Mouse (Mus musculus): ENCODE data around the gene Klk13.
"Not testable (repeated sequence)": the region's sequence is repeated elsewhere in the genome, so short reads cannot be mapped to it uniquely, and the experiment has no call there.

Klk13 gene

DNA sequence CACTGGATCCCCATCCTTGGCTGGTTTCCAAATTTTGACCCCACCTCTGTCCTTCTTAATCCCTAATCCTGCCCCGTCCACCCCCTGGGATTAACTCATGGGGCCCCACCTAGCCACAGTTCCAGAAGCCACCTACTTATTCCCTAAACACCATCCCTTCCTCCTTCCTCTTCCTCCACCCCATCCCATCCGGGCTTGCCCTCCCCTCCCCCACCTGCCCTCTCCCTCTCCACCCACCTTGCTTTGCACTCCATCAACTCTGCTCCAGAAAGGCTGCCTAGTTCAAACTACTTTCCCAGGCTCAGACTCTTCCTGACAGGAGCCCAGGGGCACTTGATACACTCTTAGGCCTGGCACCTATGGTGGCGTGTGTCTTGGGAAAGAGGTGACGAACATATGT is at the start of gene Klk13:
Klk13 (plus strand) TSS at position 301 of the 400 bp plus-strand sequence.
- no peak for DNase-seq (ENCODE audit: low spot score)

- DNase-seq (ENCODE audit: low spot score): no peak
These were observed 49.6 kb upstream of the Klk13 start for GRCm38 (mm10) chr7:43662804-43663203.

GRCm38 (mm10) chr7:43667221-43667620 is 45.1 kb upstream of the Klk13 start:
- DNase-seq (ENCODE audit: low spot score): not testable (repeated sequence)

GRCm38 (mm10) chr7:43668582-43668981 is 43.8 kb upstream of the Klk13 start:
- DNase-seq (ENCODE audit: low spot score): no peak

GRCm38 (mm10) chr7:43671064-43671808 is 41.1 kb upstream of the Klk13 start:
- no peak for DNase-seq (ENCODE audit: low spot score)

DNA sequence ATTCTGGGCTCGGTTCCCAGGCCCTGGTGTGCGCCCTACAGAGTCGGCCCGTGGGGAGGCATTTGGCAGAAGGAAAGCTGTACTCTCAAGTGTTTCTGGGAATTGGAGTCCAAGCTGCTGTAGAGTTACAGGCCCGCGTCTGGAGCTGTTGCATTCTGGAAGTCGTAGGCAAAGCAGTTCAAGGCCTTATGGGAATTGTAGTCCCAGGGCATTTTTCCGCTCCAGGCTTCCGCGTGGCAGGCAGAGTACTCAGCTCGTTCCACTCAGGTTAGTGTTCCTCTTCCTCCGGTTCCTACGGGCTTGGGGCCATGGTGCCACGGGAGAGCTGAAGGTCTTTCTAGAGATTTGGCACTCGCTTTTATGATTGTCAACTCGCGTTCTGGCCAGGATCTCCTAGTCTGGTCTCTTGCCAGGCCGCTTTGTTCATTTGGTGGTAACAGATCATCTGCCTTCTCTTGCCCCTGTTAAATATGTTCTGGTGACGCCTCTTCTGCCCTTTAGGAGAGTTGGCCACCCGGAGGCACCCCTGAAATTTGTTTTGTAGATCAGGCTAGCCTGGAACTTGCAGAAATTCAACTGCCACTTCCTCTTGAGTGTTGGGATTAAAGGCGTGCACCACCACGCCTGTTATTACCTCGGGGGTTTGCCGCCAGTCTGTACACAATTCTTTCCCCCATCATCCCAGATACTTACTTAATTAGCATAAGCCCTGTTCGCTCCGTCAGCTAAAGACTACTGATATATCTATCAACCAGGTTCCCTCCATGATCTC is 40.4 kb upstream of the Klk13 start, which contains the start of gene Ctu1:
Ctu1 (plus strand) TSS at position 208 of the 772 bp plus-strand sequence.
- peak; percentile 87 for DNase-seq (ENCODE audit: low spot score)

- DNase-seq (ENCODE audit: low spot score): peak; percentile 25
These were observed 39.6 kb upstream of the Klk13 start for GRCm38 (mm10) chr7:43672581-43673260.

GRCm38 (mm10) chr7:43675091-43675490 is 37.3 kb upstream of the Klk13 start:
- DNase-seq (ENCODE audit: low spot score): no peak

DNA sequence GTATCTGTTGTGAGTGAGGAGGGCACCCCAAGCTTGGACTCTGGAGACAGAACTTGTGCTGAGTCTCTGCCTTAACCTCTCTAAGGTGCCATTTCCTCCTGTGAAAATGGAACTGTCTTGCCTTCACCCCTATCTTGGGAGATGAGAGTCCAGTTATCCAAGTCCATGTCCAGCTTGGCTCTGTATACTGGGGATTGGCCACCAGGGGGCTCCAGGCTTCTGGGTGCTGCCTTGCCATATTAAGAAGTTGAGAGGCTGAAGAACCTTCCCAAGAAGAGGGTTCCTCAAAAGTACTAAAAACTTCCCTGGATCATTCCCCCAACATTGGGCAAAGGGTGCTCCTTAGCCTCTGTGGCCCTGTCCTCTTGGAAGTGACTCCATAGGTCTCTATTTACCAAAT is 33.9 kb upstream of the Klk13 start:
- DNase-seq (ENCODE audit: low spot score): no peak

- peak; percentile 49 for DNase-seq (ENCODE audit: low spot score)
These were observed 31.4 kb upstream of the Klk13 start for GRCm38 (mm10) chr7:43680960-43681359.

DNA sequence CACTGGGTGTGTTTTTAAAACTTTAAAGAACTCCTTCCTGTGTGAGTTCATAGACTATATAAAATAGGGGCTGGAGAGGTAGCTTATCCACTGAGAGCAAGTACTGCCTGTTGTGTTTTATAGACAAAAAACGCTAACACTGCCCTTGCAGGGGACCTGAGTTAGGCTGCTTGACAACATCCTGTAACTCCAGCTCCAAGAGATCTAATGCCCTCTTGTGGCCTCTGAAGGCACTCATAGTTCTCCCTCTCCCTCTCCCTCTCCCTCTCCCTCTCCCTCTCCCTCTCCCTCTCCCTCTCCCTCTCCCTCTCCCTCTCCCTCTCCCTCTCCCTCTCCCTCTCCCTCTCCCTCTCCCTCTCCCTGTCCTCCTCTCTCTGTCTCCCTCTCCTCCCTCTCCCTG is 29.9 kb upstream of the Klk13 start:
- DNase-seq (ENCODE audit: low spot score): not testable (repeated sequence)

- DNase-seq (ENCODE audit: low spot score): no peak
These were observed 27.3 kb upstream of the Klk13 start for GRCm38 (mm10) chr7:43685088-43685487.

GRCm38 (mm10) chr7:43690118-43690517 is 22.2 kb upstream of the Klk13 start, which contains the start of gene Klk14:
Klk14 (plus strand) TSS chr7:43690418.
- DNase-seq (ENCODE audit: low spot score): no peak

DNA sequence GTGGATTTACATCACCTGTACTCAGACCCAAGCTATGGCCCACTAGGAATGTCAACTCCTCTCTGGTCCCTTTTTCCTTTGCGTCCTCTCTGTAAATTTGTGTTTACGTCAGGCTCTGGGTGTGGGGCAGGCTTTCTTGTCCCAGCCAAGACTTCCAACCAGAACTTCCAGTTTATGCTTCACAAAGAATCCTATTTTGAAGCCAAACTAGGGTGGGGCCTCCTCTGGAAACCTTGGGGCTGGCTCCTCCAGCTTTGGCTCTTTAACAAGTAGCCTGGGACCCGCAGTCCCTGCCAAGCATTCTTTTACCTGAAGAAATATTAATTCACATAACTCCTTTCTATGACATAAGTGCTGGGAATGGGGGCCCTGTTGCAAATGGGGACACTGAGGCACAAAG is 2.3 kb upstream of the Klk13 start:
- no peak for DNase-seq (ENCODE audit: low spot score)

DNA sequence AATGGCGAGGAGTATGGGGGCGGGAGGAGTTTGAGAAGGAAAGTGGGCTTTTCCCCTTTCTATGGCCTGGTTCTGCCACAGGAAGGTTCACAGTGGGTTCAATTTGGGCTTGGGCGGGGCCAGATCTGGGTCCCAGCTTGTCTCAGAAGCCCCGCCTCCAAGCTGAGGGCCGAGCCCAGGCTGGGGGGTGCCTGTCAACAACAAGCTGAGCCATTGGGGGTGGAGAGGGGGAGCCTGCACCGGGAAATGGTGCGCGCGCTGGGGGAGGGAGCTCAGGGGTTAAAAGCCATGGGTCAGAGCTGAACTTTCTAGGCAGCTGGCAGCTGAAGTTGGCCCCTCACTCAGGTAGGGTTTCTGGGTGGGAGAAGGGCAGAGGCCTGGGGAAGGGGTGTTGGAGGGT is 550 bp downstream of the Klk13 start:
- no peak for DNase-seq (ENCODE audit: low spot score)

DNA sequence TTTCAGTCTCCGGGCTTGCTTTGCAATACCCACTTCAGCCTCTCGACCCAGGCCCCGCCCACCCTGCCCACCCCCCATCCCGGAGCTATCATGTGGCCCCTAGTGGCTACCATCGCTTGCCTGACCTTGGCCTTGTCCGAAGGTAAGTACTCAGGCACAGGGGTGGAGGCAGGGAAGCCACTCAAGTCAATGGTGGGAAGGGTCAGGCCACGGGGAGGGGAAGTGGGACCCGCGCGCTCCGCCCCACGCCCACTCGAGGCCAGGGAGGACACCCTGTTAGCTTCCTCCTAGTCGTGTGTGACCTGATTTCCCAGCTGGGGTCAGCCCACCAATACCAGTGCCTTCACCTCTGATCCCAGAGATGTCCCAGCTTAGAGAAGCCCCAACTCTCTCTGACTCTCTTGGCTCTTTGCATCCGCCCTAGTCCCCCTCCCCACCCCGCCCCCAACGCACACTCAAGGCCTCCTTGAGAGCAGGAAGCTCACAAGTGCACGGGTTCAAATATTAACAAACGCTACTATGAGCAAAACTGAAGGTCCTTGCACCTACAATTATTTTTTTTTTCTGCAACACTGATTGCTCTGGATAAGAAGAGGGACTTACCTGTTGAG is 1.5 kb downstream of the Klk13 start:
- DNase-seq (ENCODE audit: low spot score): no peak

GRCm38 (mm10) chr7:43747788-43748187 is 35.4 kb downstream of the Klk13 start:
- no peak for DNase-seq (ENCODE audit: low spot score)

DNA sequence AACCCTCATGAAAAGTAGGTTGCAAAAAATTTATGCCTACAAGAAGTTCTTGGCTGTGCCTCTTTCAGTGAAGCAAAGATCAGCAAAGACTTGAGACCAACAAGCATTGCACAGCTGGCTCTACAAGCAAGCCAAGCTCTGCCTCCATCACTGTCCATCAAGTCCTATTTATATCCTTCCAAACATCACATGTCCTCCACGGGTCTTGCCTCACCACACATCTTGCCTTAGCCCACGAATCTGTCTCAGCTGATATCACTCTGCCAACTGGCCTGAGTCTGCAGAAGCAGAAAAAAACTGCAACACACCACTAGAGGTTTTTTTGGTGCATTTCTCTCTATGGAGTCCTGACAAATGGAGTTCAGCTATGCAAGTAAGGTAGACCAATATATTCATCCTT is 40.4 kb downstream of the Klk13 start:
- DNase-seq (ENCODE audit: low spot score): no peak

- no peak for DNase-seq (ENCODE audit: low spot score)
These were observed 54.1 kb downstream of the Klk13 start for GRCm38 (mm10) chr7:43766484-43766883.

- no peak for DNase-seq (ENCODE audit: low spot score)
These were observed 56.2 kb downstream of the Klk13 start, which contains the start of gene Klk12 for GRCm38 (mm10) chr7:43768597-43768996. Klk12 (plus strand) TSS chr7:43768897.

DNA sequence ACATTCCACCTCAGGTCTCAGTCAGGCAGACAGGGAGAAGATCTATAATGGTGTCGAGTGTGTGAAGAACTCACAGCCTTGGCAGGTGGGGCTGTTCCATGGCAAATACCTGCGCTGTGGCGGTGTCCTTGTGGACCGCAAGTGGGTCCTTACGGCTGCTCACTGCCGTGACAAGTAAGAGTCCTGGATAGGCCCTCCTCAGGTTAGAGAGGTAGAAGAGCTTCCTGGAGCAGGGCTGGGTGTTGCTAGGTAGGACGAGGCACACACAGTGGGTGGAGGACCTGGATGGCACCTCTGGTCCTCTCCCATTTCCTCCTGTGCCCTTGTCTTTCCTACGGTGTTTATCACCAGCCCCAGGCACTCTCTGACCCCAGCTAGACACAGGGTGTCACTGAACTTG is 57.3 kb downstream of the Klk13 start:
- no peak for DNase-seq (ENCODE audit: low spot score)

- no peak for DNase-seq (ENCODE audit: low spot score)
These were observed 58.3 kb downstream of the Klk13 start for GRCm38 (mm10) chr7:43770701-43771100.
